8 mouse cellular contexts compared by ENCODE assay signal in genomic region chr9:121880840-121881239, GRCm38 (mm10). TPM values are rescaled to one million over a fixed set of nuclear protein-coding genes. Genes with fewer than 3 reads are reported as not detected.
DNase-seq lines count a peak whose midpoint lies in the region; ATAC-seq and TF ChIP-seq lines count a peak whose summit lies in the region.

No protein-coding gene starts in this region.

- H3K27ac ChIP-seq in CH12.LX (ENCODE audit: insufficient read depth, low read depth) = no peak overlapping the region
- H3K27ac ChIP-seq in bone marrow, adult 2 months (ENCODE audit: control insufficient read depth, insufficient read depth, low read depth, low read length, poor library complexity) = no peak overlapping the region
- no peak overlapping the region for H3K27ac ChIP-seq in forebrain, embryonic 14.5 days (ENCODE audit: low read depth, low read length)
- no peak overlapping the region for H3K27ac ChIP-seq in lung, embryonic 15.5 days

- WGBS in bone marrow, adult 2 months = 4% methylated on average over 14 of the region's 14 CpGs
- WGBS in forebrain, embryonic 14.5 days = 33% methylated on average over 14 of the region's 14 CpGs
- WGBS in lung, embryonic 15.5 days = 17% methylated on average over 14 of the region's 14 CpGs

- H3K79me2 ChIP-seq in CH12.LX (replicated peaks; ENCODE audit: control insufficient read depth, extremely low read depth, insufficient read depth, poor library complexity, severe bottlenecking) = no peaks in the 10 kb centered on the region

- H3K4me1 ChIP-seq in CH12.LX (ENCODE audit: control insufficient read depth in 1 of 2, insufficient read depth in 2 of 2) = peaks cover 0 to 8% of the 10 kb centered on the region in 2 experiments; a peak in 1 of 4 replicates
- H3K4me1 ChIP-seq in bone marrow, adult 2 months (ENCODE audit: control insufficient read depth, insufficient read depth, low read length) = peaks cover 3% of the 10 kb centered on the region; the same call in 1 of the 2 replicates
- H3K4me1 ChIP-seq in forebrain, embryonic 14.5 days (ENCODE audit: control insufficient read depth, insufficient read depth, low read length) = no peaks in the 10 kb centered on the region
- peaks cover 2% of the 10 kb centered on the region for H3K4me1 ChIP-seq in lung, embryonic 15.5 days

- intact Hi-C loops in heart, postnatal 10 days (cut with DNase I) = loop anchor here (1.0 kb wide), 1 partner anchor 103 kb away; no protein-coding TSS in a partner anchor

- peak; percentile 83 for TF ChIP-seq RAD21 in CH12.LX (IDR thresholded peaks at IDR 0.05; ENCODE audit: low read depth, low read length)

- 0 out of 2 replicates have a peak overlapping the region, but pooled peaks have one; percentile 8 for H3K4me2 ChIP-seq in CH12.LX (ENCODE audit: insufficient read depth, low read depth, poor library complexity, severe bottlenecking)
- peak overlapping the region; percentile 24; the same call in 1 of the 2 replicates for H3K4me2 ChIP-seq in forebrain, embryonic 14.5 days (ENCODE audit: low read length)
- peak overlapping the region; percentile 25; the same call in 1 of the 2 replicates for H3K4me2 ChIP-seq in lung, embryonic 15.5 days

- in situ Hi-C loops in CH12.LX (cut with MboI; ENCODE audit: low pct_ligation_motif_present, low pct_unique_long_range_greater_than_20kb, low sequenced_read_pairs) = no loop called here

- dilution Hi-C loops in CH12.LX (cut with MboI; ENCODE audit: extremely low pct_ligation_motif_present, extremely low pct_unique_long_range_greater_than_20kb, low sequenced_read_pairs) = no loop called here

- H3K36me3 ChIP-seq in CH12.LX (replicated peaks in 1 of 2; ENCODE audit: control insufficient read depth in 1 of 2, insufficient read depth in 1 of 2, low read length in 1 of 2) = no peaks in the 10 kb centered on the region
- H3K36me3 ChIP-seq in forebrain, embryonic 14.5 days (ENCODE audit: control insufficient read depth, insufficient read depth, low read length) = no peaks in the 10 kb centered on the region
- no peaks in the 10 kb centered on the region for H3K36me3 ChIP-seq in lung, embryonic 15.5 days

- H3K9ac ChIP-seq in CH12.LX (ENCODE audit: insufficient read depth, low read depth) = no peak overlapping the region
- no peak overlapping the region for H3K9ac ChIP-seq in forebrain, embryonic 14.5 days (ENCODE audit: low read length)
- no peak overlapping the region for H3K9ac ChIP-seq in lung, embryonic 15.5 days

- no peak; the same call in 1 of the 2 replicates for TF ChIP-seq EP300 in CH12.LX (IDR thresholded peaks at IDR 0.05; ENCODE audit: low read length)

- H3K4me3 ChIP-seq in CH12.LX (replicated peaks in 1 of 3; ENCODE audit: low read depth in 2 of 3, low read length in 2 of 3, poor library complexity in 1 of 3) = no peak overlapping the region
- no peak overlapping the region for H3K4me3 ChIP-seq in bone marrow, adult 2 months (replicated peaks; ENCODE audit: control insufficient read depth, low read depth, low read length)
- no peak overlapping the region for H3K4me3 ChIP-seq in forebrain, embryonic 14.5 days (ENCODE audit: low read depth, low read length)
- H3K4me3 ChIP-seq in lung, embryonic 15.5 days = no peak overlapping the region

- H3K27me3 ChIP-seq in CH12.LX (replicated peaks) = peaks cover 2% of the 10 kb centered on the region
- H3K27me3 ChIP-seq in forebrain, embryonic 14.5 days (replicated peaks; ENCODE audit: control insufficient read depth, insufficient read depth, low read length) = no peaks in the 10 kb centered on the region
- H3K27me3 ChIP-seq in lung, embryonic 15.5 days = no peaks in the 10 kb centered on the region

- no peaks in the 10 kb centered on the region for H3K9me3 ChIP-seq in CH12.LX (replicated peaks; ENCODE audit: low read length)
- H3K9me3 ChIP-seq in forebrain, embryonic 14.5 days (replicated peaks; ENCODE audit: control insufficient read depth, low read length) = no peaks in the 10 kb centered on the region
- no peaks in the 10 kb centered on the region for H3K9me3 ChIP-seq in lung, embryonic 15.5 days

- peak; percentile 89 for DNase-seq in CH12.LX (ENCODE audit: extremely low read depth)
- DNase-seq in forebrain, embryonic 14.5 days (ENCODE audit: low spot score) = peak; percentile 74
- peak; percentile 74 to 85 for DNase-seq in heart, postnatal 10 days
- DNase-seq in kidney, postnatal 36 days = peak; percentile 75 to 87
- DNase-seq in retina, embryonic 14.5 days (ENCODE audit: low spot score) = peak; percentile 89
- peak; percentile 76 for DNase-seq in thymus, postnatal 25 days

- ATAC-seq in forebrain, embryonic 14.5 days = no peak
- ATAC-seq in lung, embryonic 15.5 days (ENCODE audit: borderline replicate concordance, extremely low read depth, low FRiP score, low TSS enrichment) = peak; percentile 35; the same call in 1 of the 2 replicates

- TF ChIP-seq POLR2A in CH12.LX (IDR thresholded peaks at IDR 0.05; ENCODE audit: low read depth, low read length) = no peak
- TF ChIP-seq POLR2A in bone marrow, adult 2 months (IDR thresholded peaks at IDR 0.05; ENCODE audit: borderline replicate concordance, control insufficient read depth, low read depth, low read length) = no peak

- peak; percentile 64 to 89 for TF ChIP-seq CTCF in CH12.LX (conservative IDR thresholded peaks at IDR 0.05 in 1 of 2, IDR thresholded peaks at IDR 0.05 in 1 of 2; ENCODE audit: low read depth in 2 of 2, low read length in 2 of 2)
- TF ChIP-seq CTCF in bone marrow, adult 2 months (IDR thresholded peaks at IDR 0.05; ENCODE audit: control insufficient read depth, insufficient read depth, low read length) = peak; percentile 88

TF ChIP-seq in CH12.LX, 34 proteins besides CTCF, POLR2A, EP300 and RAD21 (continues in another document):
- no peak for TF ChIP-seq USF2 (conservative IDR thresholded peaks at IDR 0.05; ENCODE audit: low read depth, low read length)
- TF ChIP-seq MXI1 (IDR thresholded peaks at IDR 0.05; ENCODE audit: low read depth, low read length) = peak; percentile 76
- peak; percentile 49; the same call in 1 of the 2 replicates for TF ChIP-seq HCFC1 (IDR thresholded peaks at IDR 0.05; ENCODE audit: low read depth, low read length)
- TF ChIP-seq ZC3H11A (IDR thresholded peaks at IDR 0.05; ENCODE audit: low read depth, low read length) = peak; percentile 76
- TF ChIP-seq MYC (IDR thresholded peaks at IDR 0.05; ENCODE audit: low read depth, low read length) = peak; percentile 59
- no peak for TF ChIP-seq NRF1 (IDR thresholded peaks at IDR 0.05; ENCODE audit: low read depth, low read length)
- TF ChIP-seq MAX (IDR thresholded peaks at IDR 0.05; ENCODE audit: low read length) = peak; percentile 92
- peak; percentile 50; the same call in 1 of the 2 replicates for TF ChIP-seq MEF2A (IDR thresholded peaks at IDR 0.05; ENCODE audit: borderline replicate concordance, low read depth, low read length)
- peak; percentile 58; the same call in 1 of the 2 replicates for TF ChIP-seq TCF12 (IDR thresholded peaks at IDR 0.05; ENCODE audit: low read depth, low read length)
- peak; percentile 69 for TF ChIP-seq SIN3A (IDR thresholded peaks at IDR 0.05; ENCODE audit: low read length)
- peak; percentile 99 for TF ChIP-seq BHLHE40 (IDR thresholded peaks at IDR 0.05; ENCODE audit: low read depth, low read length)
- TF ChIP-seq ETS1 (conservative IDR thresholded peaks at IDR 0.05; ENCODE audit: low read depth, low read length) = peak; percentile 70
- no peak for TF ChIP-seq TBP (conservative IDR thresholded peaks at IDR 0.05; ENCODE audit: low read depth, low read length)
- peak; percentile 28; the same call in 1 of the 2 replicates for TF ChIP-seq IRF4 (IDR thresholded peaks at IDR 0.05; ENCODE audit: low read depth, low read length)
- 0 out of 2 replicates have a peak, but pooled peaks have one; percentile 17 for TF ChIP-seq E2F4 (IDR thresholded peaks at IDR 0.05; ENCODE audit: insufficient replicate concordance, low read depth, low read length)
- no peak for TF ChIP-seq CHD2 (IDR thresholded peaks at IDR 0.05; ENCODE audit: low read length)

RNA-seq across cellular contexts. Expression of gene Ackr2, which starts 17.3 kb away (rescaled TPM):
- total RNA-seq in CH12.LX (2012; rRNA removed) = 2.9 and 4.5 TPM in 2 replicates
- 9.8 TPM in 2 replicates for total RNA-seq in CH12.LX (2014; rRNA removed)
- 13.0 and 13.9 TPM in 2 replicates for polyA plus RNA-seq in CH12.LX (2012; ENCODE audit: insufficient read length, low read depth)
- not detected in 2 replicates for polyA plus RNA-seq in bone marrow, adult 2 months (2011; ENCODE audit: insufficient read depth, insufficient read length, low replicate concordance, missing spikeins)
- 2.0 and 2.1 TPM in 2 replicates for polyA plus RNA-seq in forebrain, embryonic 14.5 days (2014; fragmentation: Nextera tagmentation; extraction: Ambion mirVana)
- total RNA-seq in heart, postnatal 10 days (2021) = 1 to 10 TPM; 3.2 to 3.9 TPM
- 1.1 and 1.3 TPM in 2 replicates for polyA plus RNA-seq in lung, embryonic 15.5 days (2015; fragmentation: Nextera tagmentation; extraction: Ambion mirVana)

RNA-seq across cellular contexts. Expression of gene Higd1a, which starts 22.7 kb away (rescaled TPM):
- total RNA-seq in CH12.LX (2012; rRNA removed) (118 and 132 TPM in 2 replicates), CH12.LX (2014; rRNA removed) (90.6 and 93.2 TPM in 2 replicates)
- 75.4 and 79.3 TPM in 2 replicates for polyA plus RNA-seq in CH12.LX (2012; ENCODE audit: insufficient read length, low read depth)
- 52.3 and 68.9 TPM in 2 replicates for polyA plus RNA-seq in bone marrow, adult 2 months (2011; ENCODE audit: insufficient read depth, insufficient read length, low replicate concordance, missing spikeins)
- 114 and 151 TPM in 2 replicates for polyA plus RNA-seq in forebrain, embryonic 14.5 days (2014; fragmentation: Nextera tagmentation; extraction: Ambion mirVana)
- 100 to 1,000 TPM; 181 to 183 TPM for total RNA-seq in heart, postnatal 10 days (2021)
- 155 and 175 TPM in 2 replicates for polyA plus RNA-seq in lung, embryonic 15.5 days (2015; fragmentation: Nextera tagmentation; extraction: Ambion mirVana)

RNA-seq across cellular contexts. Expression of gene Cyp8b1, which starts 35.3 kb away (rescaled TPM):
- total RNA-seq in CH12.LX (2012; rRNA removed) = not detected in 2 replicates
- total RNA-seq in CH12.LX (2014; rRNA removed) = not detected in 2 replicates
- 0.27 TPM in 1 of 2 replicates, not detected in the other for polyA plus RNA-seq in CH12.LX (2012; ENCODE audit: insufficient read length, low read depth)
- polyA plus RNA-seq in bone marrow, adult 2 months (2011; ENCODE audit: insufficient read depth, insufficient read length, low replicate concordance, missing spikeins) = 0.77 TPM in 1 of 2 replicates, not detected in the other
- polyA plus RNA-seq in forebrain, embryonic 14.5 days (2014; fragmentation: Nextera tagmentation; extraction: Ambion mirVana) = not detected in 2 replicates
- not detected for total RNA-seq in heart, postnatal 10 days (2021)
- not detected in 2 replicates for polyA plus RNA-seq in lung, embryonic 15.5 days (2015; fragmentation: Nextera tagmentation; extraction: Ambion mirVana)

RNA-seq across cellular contexts. Expression of gene Ccdc13, which starts 41.6 kb away (rescaled TPM):
- total RNA-seq in CH12.LX (2012; rRNA removed) (0.25 and 0.34 TPM in 2 replicates), CH12.LX (2014; rRNA removed) (not detected in 2 replicates)
- 0.11 TPM in 1 of 2 replicates, not detected in the other for polyA plus RNA-seq in CH12.LX (2012; ENCODE audit: insufficient read length, low read depth)
- polyA plus RNA-seq in bone marrow, adult 2 months (2011; ENCODE audit: insufficient read depth, insufficient read length, low replicate concordance, missing spikeins) = not detected in 2 replicates
- polyA plus RNA-seq in forebrain, embryonic 14.5 days (2014; fragmentation: Nextera tagmentation; extraction: Ambion mirVana) = 2.7 and 3.0 TPM in 2 replicates
- total RNA-seq in heart, postnatal 10 days (2021) = not detected
- 1.2 TPM in 2 replicates for polyA plus RNA-seq in lung, embryonic 15.5 days (2015; fragmentation: Nextera tagmentation; extraction: Ambion mirVana)
